Mouse (Mus musculus): ENCODE measurements at regions not wholly inside any gene's neighbourhood (a gene's known extent, or its start where the extent isn't known, plus 50 kb on each side); places are given as distances from the start of the nearest gene placed in this dataset.

GRCm38 (mm10) chr10:125610353-125610752, 221.1 kb upstream of the Slc16a7 start:
- no peak for TF ChIP-seq USF1 (IDR thresholded peaks at IDR 0.05; ENCODE audit: low read depth)
- TF ChIP-seq CTCF (IDR thresholded peaks at IDR 0.05; ENCODE audit: control insufficient read depth, insufficient read depth, insufficient read length): no peak
- TF ChIP-seq MAX (IDR thresholded peaks at IDR 0.05): no peak
- TF ChIP-seq FOSL1 (IDR thresholded peaks at IDR 0.05; ENCODE audit: insufficient read depth, low read length, poor library complexity, severe bottlenecking): no peak
- TF ChIP-seq MYOD1 (IDR thresholded peaks at IDR 0.05; ENCODE audit: control insufficient read depth, insufficient read length, low read depth): no peak

Measured in C2C12 (cell line).